Mouse (Mus musculus) brain, adult 2 months (tissue): ENCODE results near the gene Zscan12.

Experiments
- DNase-seq: peaks from one replicate; pipeline ENCODE4 v3.0.0; 2011; ENCODE audit warnings: low read depth, low spot score

Zscan12 gene

DNA sequence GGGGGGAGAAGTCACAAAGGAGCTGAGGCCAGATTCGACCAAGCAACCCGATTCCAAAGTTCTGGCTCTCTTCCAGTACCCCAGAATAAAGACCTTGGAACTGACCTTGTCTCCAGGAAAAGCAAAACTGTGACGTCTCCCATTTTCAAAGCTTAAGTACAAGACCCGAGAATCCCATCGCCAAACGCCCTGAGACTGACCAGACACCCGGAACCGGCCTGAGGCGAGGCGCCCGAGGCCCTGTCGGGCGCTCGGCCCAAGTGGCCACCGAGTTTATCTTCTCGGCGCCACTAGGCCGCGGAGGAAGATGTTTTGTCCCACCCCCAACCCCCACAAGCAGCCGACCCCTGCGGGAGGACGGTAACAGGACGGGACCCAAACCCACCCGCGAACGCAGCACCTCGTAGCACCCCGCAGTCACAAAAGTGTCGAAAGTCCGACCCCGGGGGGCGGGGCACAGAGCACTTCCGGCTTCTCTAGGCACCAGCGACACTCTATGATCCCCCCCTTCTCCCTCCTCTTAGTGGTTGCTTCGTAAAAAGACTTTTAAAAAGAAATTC lies 39.7 kb downstream of the Zscan12 start, which contains the start of gene Zkscan3:
Gene Zkscan3 (minus strand): TSS at position 469 of the 560 bp plus-strand sequence.
- peak; percentile 94 for DNase-seq

DNA sequence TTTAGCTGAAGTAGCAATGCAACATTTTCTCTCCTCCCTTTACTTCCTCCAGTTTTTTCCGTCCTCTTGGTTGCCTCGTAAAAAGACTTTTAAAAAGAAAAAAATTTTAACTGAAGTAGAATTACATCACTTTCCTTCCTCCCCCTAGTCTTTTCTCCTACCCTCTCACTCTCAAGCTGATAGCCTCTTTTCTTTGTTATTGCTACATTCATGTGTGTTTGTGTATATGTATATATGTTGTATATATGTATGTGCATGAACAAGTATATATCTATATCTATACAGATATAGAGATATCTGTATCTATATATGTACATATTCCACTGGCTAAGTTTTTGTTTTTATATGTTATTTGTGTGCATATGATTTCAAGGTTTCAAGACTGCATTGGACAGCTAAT lies 40.2 kb downstream of the Zscan12 start:
- no peak for DNase-seq

DNA sequence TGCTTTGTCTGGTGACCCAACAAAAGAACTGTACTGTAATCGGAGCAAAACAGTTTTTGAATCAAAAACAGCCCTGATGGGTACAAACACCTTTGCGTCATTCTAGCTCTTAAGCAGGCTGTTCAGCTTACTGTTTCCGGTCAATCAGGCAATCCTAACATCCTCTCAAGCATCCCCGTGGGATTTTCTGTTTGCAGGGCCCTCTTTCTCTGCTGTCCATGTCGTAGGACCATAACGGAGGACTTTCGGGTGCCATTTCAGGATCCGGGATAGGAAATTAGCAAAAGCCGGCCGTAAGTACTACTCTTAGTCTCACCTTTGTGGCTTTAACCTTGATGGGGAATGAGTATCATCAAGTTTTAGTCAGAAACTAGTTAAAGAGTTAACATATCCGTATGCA lies 44.7 kb downstream of the Zscan12 start:
- no peak for DNase-seq

DNA sequence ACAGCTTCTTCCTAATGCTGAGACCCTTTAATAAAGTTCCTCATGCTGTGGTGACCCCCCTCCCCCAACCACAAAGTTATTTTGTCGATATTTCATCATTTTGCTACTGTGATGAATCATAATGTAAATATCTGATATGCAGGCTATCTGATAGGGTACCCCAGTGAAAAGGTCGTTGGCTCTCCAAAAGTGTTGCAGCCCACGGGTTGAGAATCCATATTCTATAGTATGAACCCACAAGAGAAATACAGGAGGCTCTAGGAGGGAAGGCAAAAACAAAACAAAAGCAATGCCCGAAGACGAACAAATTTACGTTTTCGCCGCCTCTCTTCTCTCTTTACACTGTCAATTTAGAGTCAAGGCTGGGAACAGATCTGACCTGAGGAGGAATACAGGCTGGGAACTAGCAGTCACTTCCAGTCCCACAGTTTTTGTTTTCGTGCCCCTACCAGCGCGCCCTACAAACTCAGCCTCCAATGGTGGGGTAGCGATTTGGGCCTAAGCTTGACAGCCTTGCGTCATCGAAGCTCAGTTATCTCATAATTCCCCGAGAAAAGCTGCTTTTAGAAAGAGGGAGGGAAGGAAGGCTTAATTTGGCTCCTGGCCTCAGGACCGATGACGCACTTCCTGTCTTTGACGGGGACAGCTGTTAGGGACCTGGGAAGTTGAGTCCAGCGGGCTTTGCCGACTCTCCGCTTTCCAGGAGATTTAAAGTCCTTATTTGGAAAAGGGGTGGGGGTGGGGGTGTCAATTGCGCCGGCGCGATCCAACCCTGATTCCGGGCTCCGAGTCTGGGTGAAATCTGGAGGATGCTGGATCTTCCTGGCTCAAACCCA lies 45.6 kb downstream of the Zscan12 start:
- DNase-seq: peak; percentile 99

DNA sequence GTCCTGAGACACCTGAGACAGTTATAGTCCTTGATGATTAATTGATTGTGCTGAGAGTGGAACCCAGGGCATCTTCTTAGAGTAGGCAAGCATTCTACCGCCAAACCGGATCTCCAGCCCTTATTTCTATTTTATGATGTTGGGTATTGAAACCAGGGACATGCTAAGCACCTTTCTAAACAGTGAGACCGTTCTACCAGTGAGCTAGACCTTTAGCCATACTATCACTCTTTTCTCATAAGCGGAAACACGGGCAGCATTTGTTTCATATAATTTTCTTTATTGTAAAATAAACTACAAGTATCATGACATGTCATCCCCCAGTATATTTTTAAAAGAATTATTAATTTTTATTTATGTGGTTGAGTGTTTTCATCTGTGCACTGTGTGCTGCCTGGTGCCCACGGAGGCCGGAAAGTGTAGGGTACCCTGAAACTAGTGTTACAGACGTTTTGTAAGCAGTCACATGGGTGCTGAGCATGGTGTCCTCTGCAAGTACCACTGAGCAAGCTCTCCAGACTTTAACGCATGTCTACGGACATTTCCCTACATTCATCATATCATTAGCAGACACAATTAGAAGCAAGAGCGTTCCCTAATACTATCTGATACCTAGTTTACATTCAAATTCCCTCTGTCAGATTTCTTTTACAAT lies 46.3 kb downstream of the Zscan12 start:
- no peak for DNase-seq

DNA sequence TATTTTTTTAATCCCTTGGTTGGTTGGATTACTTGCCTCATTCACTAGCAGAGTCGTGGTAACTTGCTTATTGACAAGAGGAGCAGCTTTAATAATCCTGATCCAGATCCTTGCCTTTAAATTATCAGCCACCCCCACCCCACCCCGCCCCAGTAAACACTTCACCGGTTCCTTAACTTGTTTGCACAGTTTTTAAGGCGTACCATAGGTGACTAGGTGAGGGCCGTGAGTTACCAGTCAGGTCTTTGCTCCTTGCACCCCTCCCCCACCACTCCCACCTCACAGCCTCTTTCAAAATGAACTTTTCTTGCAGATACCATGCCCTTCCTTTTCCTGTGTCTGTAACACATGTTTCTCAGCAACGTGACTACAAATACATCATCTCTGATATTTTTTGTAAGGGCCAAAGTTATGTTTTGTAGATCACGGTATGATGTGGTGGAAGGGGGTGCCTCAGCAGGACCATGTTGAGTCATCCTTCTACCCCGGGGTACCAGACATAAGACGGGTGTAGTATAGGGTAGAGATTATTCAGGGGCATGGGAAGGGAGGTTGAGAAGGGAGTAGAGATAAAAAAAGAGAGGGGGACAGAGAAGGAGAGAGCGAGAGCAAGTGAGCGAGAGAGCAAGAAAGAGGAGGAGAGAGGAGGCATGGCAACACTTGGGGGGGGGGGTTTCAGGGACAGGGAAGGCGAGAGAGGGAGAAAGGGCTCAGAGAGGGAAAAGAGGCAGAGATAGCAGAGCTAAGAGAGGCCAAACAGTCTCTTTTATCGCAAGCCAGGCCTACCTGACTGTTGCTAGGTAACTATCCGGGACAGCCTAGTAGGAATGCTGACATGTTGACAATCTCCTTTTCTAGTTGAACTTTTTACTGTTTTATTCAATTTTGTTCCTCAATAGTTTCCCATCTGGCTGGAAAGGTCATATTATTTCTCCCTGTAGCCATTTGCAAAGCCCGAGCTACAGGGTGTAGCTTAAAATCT lies 51.9 kb downstream of the Zscan12 start:
- DNase-seq: no peak

DNA sequence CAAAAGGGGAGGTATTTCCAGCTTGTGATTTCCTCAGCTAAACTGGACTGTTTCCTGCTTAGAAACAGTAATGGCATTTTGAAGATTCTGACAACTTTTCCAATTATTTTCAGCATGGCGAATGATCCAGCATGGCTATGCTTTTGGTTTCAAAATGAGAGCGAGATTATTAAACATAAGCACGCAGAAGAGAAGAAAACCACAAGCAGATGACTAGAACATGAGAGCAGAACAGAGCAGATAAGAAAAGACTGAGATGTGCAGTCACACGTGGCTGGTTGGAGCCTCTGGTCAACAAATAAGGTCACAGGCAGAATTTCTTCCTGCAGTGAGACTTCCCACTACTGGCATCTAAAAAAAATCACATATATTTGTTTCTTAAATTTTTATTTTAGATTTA lies 52.6 kb downstream of the Zscan12 start:
- DNase-seq: no peak

DNA sequence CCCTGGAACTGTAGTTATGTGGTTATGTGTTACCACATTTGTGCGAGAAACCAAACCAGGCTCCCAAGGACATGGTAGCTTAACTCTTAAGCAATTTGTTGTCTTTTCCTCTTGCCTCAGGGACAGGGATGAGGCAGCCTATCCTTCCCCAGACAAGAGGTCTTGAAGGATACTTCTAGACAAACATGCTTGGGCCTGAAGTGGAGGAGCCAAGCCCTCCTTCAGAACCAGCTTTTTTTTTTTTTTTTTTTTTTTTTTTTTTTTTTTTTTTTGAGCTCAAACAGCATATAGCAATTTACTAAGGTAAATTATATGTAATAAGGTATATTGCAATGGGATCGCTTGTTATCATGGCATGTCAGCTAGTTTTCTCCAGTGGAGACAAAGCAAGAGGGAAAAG lies 53.1 kb downstream of the Zscan12 start:
- DNase-seq: no peak

DNA sequence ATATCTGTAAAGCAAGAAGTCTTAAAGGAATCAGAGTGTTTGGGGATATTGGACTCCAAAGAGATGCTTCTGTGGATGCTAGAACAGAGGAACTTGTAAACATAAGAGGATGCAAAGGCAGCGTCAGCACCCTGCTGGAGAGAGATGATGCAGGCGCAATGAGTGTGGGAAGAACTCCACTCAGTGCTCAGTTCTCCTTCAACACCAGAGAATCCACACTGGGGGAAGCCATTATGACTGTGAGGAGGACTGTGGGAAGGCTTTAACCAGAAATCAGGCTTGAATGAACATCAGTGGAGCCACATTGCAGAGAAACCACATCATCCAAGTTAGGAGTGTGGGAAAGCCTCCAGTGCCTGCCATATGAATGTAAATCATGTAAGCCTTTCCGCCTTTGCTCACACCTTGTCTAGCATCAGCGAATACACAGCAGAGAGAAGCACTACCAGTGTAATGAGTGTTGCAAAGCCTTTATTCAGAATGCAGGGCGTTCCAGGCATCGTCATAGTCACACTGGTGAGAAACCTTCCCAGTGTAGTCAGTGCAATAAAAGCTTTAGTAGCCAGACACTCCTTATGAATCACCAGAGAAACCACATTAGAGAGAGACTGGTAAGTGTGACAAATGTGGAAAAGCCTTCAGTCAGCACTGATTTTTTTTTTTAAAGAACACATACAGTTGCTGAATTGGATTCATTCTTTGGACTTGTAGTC lies 54.8 kb downstream of the Zscan12 start:
- DNase-seq: peak; percentile 66

DNA sequence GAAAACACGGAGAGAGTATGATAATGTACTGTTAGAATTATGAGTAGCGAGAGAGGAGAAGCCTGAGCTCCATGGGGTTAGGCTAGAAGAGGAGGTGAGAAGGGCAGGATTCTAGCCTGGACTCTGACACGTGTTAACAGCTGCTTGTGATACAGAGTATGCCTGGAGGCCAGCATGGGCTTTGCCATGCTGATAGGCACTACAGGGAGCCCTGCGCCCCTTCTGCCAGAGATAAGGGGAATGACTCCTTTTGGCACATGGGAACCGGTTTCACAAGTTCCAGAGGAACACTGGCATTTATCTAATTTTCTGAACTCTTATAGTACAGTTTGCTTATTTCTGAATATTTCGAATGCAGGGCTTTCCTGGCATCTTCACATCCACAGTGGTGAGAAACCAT lies 56.2 kb downstream of the Zscan12 start:
- no peak for DNase-seq
